In genomic region chr6:72724494-72725180, GRCm38 (mm10) we compare ENCODE assay signal across 10 mouse cellular contexts.
DNase-seq lines count a peak whose midpoint lies in the region; ATAC-seq and TF ChIP-seq lines count a peak whose summit lies in the region.
"Had no signal": no experiment of that assay in that cellular context is flagged by ENCODE, and none has a peak within 500 bp of the region (broad histone marks: within the 10 kb centered on the region; RNA-seq: fewer than 3 reads in every experiment).

No protein-coding gene starts in this region.

- no peak overlapping the region for H3K27ac ChIP-seq in kidney, adult 2 months (ENCODE audit: insufficient read depth, low read depth, low read length)
- peak overlapping the region; percentile 3; the same call in 1 of the 2 replicates for H3K27ac ChIP-seq in ES-Bruce4 (ENCODE audit: insufficient read depth, low read length)
- H3K27ac ChIP-seq in embryonic facial prominence, embryonic 13.5 days: peak overlapping the region; percentile 88
- H3K27ac ChIP-seq: layer of hippocampus, adult 2 months had no signal

- H3K4me3 ChIP-seq in kidney, adult 2 months (ENCODE audit: insufficient read depth, low read depth, low read length): no peak overlapping the region
- no peak overlapping the region for H3K4me3 ChIP-seq in ES-Bruce4 (ENCODE audit: low read depth, low read length)
- no peak overlapping the region for H3K4me3 ChIP-seq in embryonic facial prominence, embryonic 13.5 days
- H3K4me3 ChIP-seq: layer of hippocampus, adult 2 months had no signal

- peak; percentile 28 for DNase-seq in kidney, adult 2 months
- DNase-seq in kidney, adult 8-10 months: no peak
- peak; percentile 9 for DNase-seq in naive thymus-derived CD4-positive, alpha-beta T cell, adult 2 months (ENCODE audit: low read depth)
- no peak for DNase-seq in embryo, embryonic 11 days
- DNase-seq in left cerebral cortex, adult 9 months (ENCODE audit: low spot score in 2 of 2): no peak
- DNase-seq: cerebellum, adult 9-11 months; heart, adult 18-20 months had no signal

- peak overlapping the region; percentile 14 for H3K4me2 ChIP-seq in embryonic facial prominence, embryonic 13.5 days

- no peak overlapping the region for H3K9ac ChIP-seq in ES-Bruce4 (ENCODE audit: low read depth, poor library complexity, severe bottlenecking)
- H3K9ac ChIP-seq in embryonic facial prominence, embryonic 13.5 days: peak overlapping the region; percentile 22; the same call in 1 of the 2 replicates

- H3K27me3 ChIP-seq in kidney, adult 2 months (replicated peaks; ENCODE audit: control insufficient read depth, insufficient read depth, low read length): no peaks in the 10 kb centered on the region
- no peaks in the 10 kb centered on the region for H3K27me3 ChIP-seq in ES-Bruce4 (ENCODE audit: control insufficient read depth, insufficient read depth, low read length, poor library complexity, severe bottlenecking)
- H3K27me3 ChIP-seq in embryonic facial prominence, embryonic 13.5 days: no peaks in the 10 kb centered on the region

- WGBS in kidney, adult 2 months: 58% methylated on average over 8 of the region's 8 CpGs
- WGBS in embryonic facial prominence, embryonic 13.5 days: 34% methylated on average over 8 of the region's 8 CpGs

- H3K9me3 ChIP-seq in ES-Bruce4 (replicated peaks; ENCODE audit: control insufficient read depth, insufficient read depth, low read length, poor library complexity, severe bottlenecking): no peaks in the 10 kb centered on the region
- H3K9me3 ChIP-seq in embryonic facial prominence, embryonic 13.5 days: no peaks in the 10 kb centered on the region

- peak; percentile 10; the same call in 1 of the 2 replicates for ATAC-seq in embryonic facial prominence, embryonic 13.5 days (ENCODE audit: insufficient number of reproducible peaks, insufficient read depth, low FRiP score, low TSS enrichment, low read depth)

- no peak for TF ChIP-seq POLR2A in kidney, adult 2 months (IDR thresholded peaks at IDR 0.05; ENCODE audit: low read depth, low read length)
- no peak for TF ChIP-seq POLR2A in ES-Bruce4 (IDR thresholded peaks at IDR 0.05; ENCODE audit: insufficient read depth, low read length)

- no peaks in the 10 kb centered on the region for H3K4me1 ChIP-seq in kidney, adult 2 months (ENCODE audit: control insufficient read depth, insufficient read depth, low read length)
- peaks cover 11% of the 10 kb centered on the region for H3K4me1 ChIP-seq in ES-Bruce4 (ENCODE audit: control insufficient read depth, insufficient read depth, low read length)
- H3K4me1 ChIP-seq in embryonic facial prominence, embryonic 13.5 days: peaks cover 86% of the 10 kb centered on the region

- no peak for TF ChIP-seq CTCF in kidney, adult 2 months (conservative IDR thresholded peaks at IDR 0.05; ENCODE audit: insufficient read depth, insufficient read length, low read depth, low read length)
- TF ChIP-seq CTCF in ES-Bruce4 (IDR thresholded peaks at IDR 0.05; ENCODE audit: low read depth, low read length): no peak

- no peak for TF ChIP-seq EP300 in ES-Bruce4 (IDR thresholded peaks at IDR 0.05; ENCODE audit: insufficient read depth, low read depth, low read length)

- no peaks in the 10 kb centered on the region for H3K36me3 ChIP-seq in kidney, adult 2 months (ENCODE audit: control insufficient read depth, insufficient read depth, low read length)
- H3K36me3 ChIP-seq in ES-Bruce4 (ENCODE audit: control insufficient read depth, insufficient read depth, low read length, poor library complexity, severe bottlenecking): no peaks in the 10 kb centered on the region
- no peaks in the 10 kb centered on the region for H3K36me3 ChIP-seq in embryonic facial prominence, embryonic 13.5 days

Comparison
In these comparisons a context has a peak if more than half of its experiments do, and no peak if none do; other contexts are left out.
1. DNase-seq: peak in kidney, adult 2 months (single experiment) and naive thymus-derived CD4-positive, alpha-beta T cell, adult 2 months (single experiment); none in kidney, adult 8-10 months (0 of 2), embryo, embryonic 11 days (single experiment) and left cerebral cortex, adult 9 months (0 of 2).